Mouse (Mus musculus) hindbrain, embryonic 13.5 days (tissue): Measurements from ENCODE around the gene Lrch1. TPM values are rescaled to one million over a fixed set of nuclear protein-coding genes. Genes with fewer than 3 reads are reported as not detected.
A peak's percentile ranks its signal among the peaks of the same experiment; 100 is the strongest.

Experiments
- ATAC-seq: fragments of 200-750 bp; cut with Nextera tagmentation; 2 replicates; pipeline ENCODE4 v1.8.0; 2017; ENCODE audit warnings: moderate TSS enrichment; ENCODE audit not compliant: low FRiP score
- H3K27ac ChIP-seq: fragments of 300-500 bp; sonication (generic); 2 replicates; pipeline ENCODE4 v1.5.1; 2015; ENCODE audit warnings: inconsistent platforms, mild to moderate bottlenecking, moderate library complexity
- H3K27me3 ChIP-seq: fragments of 300-500 bp; sonication (generic); 2 replicates; pipeline ENCODE4 v1.6.1; 2015; ENCODE audit warnings: mild to moderate bottlenecking, inconsistent platforms
- H3K36me3 ChIP-seq: fragments of 300-500 bp; sonication (generic); 2 replicates; pipeline ENCODE4 v1.6.1; 2015; ENCODE audit warnings: mild to moderate bottlenecking, inconsistent platforms
- H3K4me1 ChIP-seq: fragments of 300-500 bp; sonication (generic); replicated peaks from 2 replicates; pipeline ENCODE4 v1.6.1; 2015; ENCODE audit warnings: inconsistent platforms
- H3K4me2 ChIP-seq: fragments of 300-500 bp; sonication (generic); 2 replicates; pipeline ENCODE4 v1.6.1; 2015; ENCODE audit warnings: inconsistent platforms, mild to moderate bottlenecking, moderate library complexity
- H3K4me3 ChIP-seq: fragments of 300-500 bp; sonication (generic); 2 replicates; pipeline ENCODE4 v1.5.1; 2015; ENCODE audit warnings: mild to moderate bottlenecking, inconsistent platforms
- H3K9ac ChIP-seq: fragments of 300-500 bp; sonication (generic); 2 replicates; pipeline ENCODE4 v1.6.1; 2015; ENCODE audit warnings: mild to moderate bottlenecking, inconsistent platforms
- H3K9me3 ChIP-seq: fragments of 300-500 bp; sonication (generic); 2 replicates; pipeline ENCODE4 v1.6.1; 2016; ENCODE audit warnings: inconsistent platforms
- WGBS: fragments of 180-500 bp; shearing (Covaris S2); methylation state at CpG from one replicate; pipeline ENCODE4 v1.1.7; 2015; 5-methylcytosine and 5-hydroxymethylcytosine counted together
- polyA plus RNA-seq: library from polyadenylated mRNA; unstranded; fragments of >200 nt; fragmentation: Nextera tagmentation; extraction: Ambion mirVana; gene quantifications from 2 replicates; pipeline ENCODE4 v1.2.1, GENCODE M21; 2015

The Lrch1 gene
- polyA plus RNA-seq, 1 experiment from 2014 or later, result 13.2 TPM

DNA sequence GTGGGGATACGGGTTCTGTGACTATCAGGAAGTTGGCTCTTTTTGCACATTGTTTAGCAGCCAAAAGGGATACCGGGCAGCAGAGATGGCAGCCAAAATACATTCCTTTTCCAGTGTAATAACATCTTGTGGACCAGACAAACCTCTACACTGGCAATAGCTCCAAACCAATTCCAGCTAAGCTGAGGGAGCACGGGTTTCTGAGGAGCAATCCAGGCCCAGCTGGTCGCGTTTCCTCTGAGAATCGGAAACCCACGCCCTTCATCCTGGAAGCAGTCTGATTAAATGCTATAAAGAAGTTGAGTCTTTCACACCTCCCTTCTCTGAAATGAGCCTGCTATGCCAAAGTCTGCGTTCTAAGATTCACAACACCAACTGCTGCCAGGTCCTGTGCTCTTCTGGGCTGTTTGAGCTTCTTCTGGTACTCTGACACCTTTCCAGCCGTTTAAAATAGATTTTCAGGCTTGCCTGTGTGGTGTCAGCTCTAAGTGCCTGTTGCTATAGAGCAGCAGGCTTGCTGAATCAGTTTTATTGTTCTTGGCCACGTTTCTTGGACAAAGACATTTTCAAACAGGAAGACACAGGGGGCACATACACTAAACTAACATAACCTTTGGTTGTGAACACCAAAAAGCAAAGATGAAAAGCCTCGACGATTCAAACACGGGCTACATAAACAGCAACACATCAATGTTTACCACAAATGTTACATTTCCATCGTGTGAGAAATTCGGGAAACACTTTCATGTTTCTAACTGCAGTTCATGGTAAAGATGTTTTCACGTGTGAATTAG lies 94.5 kb downstream of the Lrch1 start:
- no peak overlapping the region for H3K4me3 ChIP-seq
- no peak for ATAC-seq

DNA sequence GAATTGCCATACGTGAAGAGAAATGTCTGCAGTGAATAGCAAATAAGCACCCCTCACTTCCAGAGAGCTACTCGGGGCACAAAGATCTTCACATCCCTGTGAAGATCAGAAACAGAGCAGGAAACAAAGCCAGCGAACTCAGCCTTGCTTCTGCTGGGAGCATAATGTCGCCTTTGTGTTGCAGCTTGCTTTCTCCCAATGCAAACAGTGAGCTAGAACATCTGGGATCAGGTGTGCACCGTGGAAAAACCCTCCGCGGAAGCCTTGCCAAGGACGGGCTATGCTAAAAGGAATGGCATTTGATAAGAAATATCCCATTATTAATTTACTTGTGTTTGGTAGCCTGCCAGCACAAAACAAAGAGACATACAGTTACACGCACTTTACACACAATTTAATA lies 95.8 kb downstream of the Lrch1 start:
- Histone ChIP-seq H3K4me1 (peaks cover 27% of the 10 kb centered on the region), H3K27ac (peak overlapping the region; percentile 83), H3K27me3 (no peaks in the 10 kb centered on the region), H3K36me3 (peaks cover 1% of the 10 kb centered on the region), H3K9me3 (no peaks in the 10 kb centered on the region), H3K4me3 (no peak overlapping the region), H3K9ac (peak overlapping the region; percentile 35), H3K4me2 (no peak overlapping the region)
- ATAC-seq, result no peak
- 37% methylated on average over 9 of the region's 9 CpGs for WGBS

More for the DNA sequence above, 94.5 kb downstream of the Lrch1 start:
- no peaks in the 10 kb centered on the region for H3K9me3 ChIP-seq
- H3K27ac ChIP-seq, result peak overlapping the region; percentile 58
- H3K4me1 ChIP-seq, result peaks cover 27% of the 10 kb centered on the region
- peaks cover 5% of the 10 kb centered on the region for H3K36me3 ChIP-seq
- no peak overlapping the region for H3K4me2 ChIP-seq
- no peak overlapping the region for H3K9ac ChIP-seq
- 41% methylated on average over 16 of the region's 16 CpGs for WGBS
- H3K27me3 ChIP-seq, result no peaks in the 10 kb centered on the region

GRCm38 (mm10) chr14:74849020-74849419 lies 98.7 kb downstream of the Lrch1 start:
- no peaks in the 10 kb centered on the region for H3K27me3 ChIP-seq
- H3K4me3 ChIP-seq, result no peak overlapping the region
- ATAC-seq, result no peak
- no peaks in the 10 kb centered on the region for H3K9me3 ChIP-seq
- 67% methylated on average over 6 of the region's 6 CpGs for WGBS
- H3K4me2 ChIP-seq, result no peak overlapping the region
- peaks cover 37% of the 10 kb centered on the region for H3K4me1 ChIP-seq
- H3K27ac ChIP-seq, result no peak overlapping the region
- H3K9ac ChIP-seq, result no peak overlapping the region
- no peaks in the 10 kb centered on the region for H3K36me3 ChIP-seq

DNA sequence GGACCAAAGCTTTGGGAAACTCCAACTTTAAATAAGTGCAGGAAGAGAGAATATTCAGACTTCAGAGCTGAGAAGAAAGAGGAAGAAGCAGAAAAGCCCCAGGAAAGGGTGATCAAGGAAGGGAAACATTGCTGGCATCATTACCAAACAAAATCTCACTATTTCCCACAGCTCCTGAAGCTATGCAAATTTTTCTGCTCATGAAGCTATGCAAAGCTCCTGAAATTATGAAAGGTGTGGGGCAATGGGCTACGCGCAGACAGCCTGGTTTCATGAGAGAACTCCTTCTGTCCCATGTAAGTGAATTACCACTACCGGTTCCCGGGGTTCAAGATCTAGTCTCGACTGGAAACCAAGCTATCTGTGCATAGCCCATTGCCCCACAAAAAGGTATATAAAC lies 99.5 kb downstream of the Lrch1 start:
- Histone ChIP-seq H3K27ac (no peak overlapping the region), H3K36me3 (no peaks in the 10 kb centered on the region), H3K9me3 (no peaks in the 10 kb centered on the region), H3K9ac (no peak overlapping the region), H3K4me2 (no peak overlapping the region), H3K4me3 (no peak overlapping the region), H3K27me3 (no peaks in the 10 kb centered on the region), H3K4me1 (peaks cover 31% of the 10 kb centered on the region)
- WGBS, result 93% methylated on average over 5 of the region's 5 CpGs
- no peak for ATAC-seq

DNA sequence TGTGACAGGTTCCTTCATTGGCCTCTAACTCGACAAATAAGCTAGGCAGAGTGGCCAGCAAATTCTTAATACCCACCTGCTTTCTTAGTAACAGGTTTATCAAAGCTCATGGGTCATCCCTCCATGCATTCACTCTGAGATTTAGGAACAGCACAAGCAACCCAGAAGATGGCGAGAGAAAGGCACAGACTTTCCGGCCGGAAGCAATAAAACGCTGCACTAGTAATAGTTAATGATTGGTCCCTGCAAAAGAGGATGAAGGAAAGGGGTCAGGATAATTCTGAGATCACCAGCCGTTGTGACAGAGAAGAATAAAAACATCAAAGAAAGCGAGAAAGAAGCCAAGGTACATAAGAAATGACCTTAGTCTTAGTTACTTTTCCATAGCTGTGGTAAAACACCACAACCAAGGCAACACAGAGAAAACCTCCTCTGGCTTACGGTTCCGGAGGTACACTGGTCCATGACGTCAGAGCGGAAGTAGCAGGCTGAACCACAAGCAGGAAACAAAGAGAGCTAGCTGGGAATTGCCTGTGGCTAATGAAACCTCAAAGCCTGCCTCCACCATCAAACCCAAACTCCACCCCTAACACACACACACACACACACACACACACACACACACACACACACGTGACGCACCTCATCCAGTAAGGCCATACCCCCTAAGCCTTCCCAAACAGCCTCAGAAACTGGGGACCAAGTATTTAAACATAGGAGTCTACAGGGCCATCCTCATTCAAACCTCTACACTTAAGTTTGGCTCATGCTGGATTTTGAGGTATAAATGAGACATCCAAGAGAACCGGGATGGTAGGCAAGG lies 100.2 kb downstream of the Lrch1 start:
- peaks cover 24% of the 10 kb centered on the region for H3K4me1 ChIP-seq
- no peak for ATAC-seq
- H3K9me3 ChIP-seq, result no peaks in the 10 kb centered on the region
- H3K9ac ChIP-seq, result no peak overlapping the region
- H3K4me3 ChIP-seq, result no peak overlapping the region
- 83% methylated on average over 14 of the region's 14 CpGs for WGBS
- H3K27me3 ChIP-seq, result no peaks in the 10 kb centered on the region
- no peaks in the 10 kb centered on the region for H3K36me3 ChIP-seq
- no peak overlapping the region for H3K27ac ChIP-seq
- no peak overlapping the region for H3K4me2 ChIP-seq

GRCm38 (mm10) chr14:74846668-74847067 lies 101.0 kb downstream of the Lrch1 start:
- Histone ChIP-seq H3K9ac (no peak overlapping the region), H3K27ac (peak overlapping the region; percentile 69), H3K9me3 (no peaks in the 10 kb centered on the region), H3K4me2 (no peak overlapping the region), H3K4me1 (peaks cover 16% of the 10 kb centered on the region), H3K27me3 (no peaks in the 10 kb centered on the region), H3K4me3 (no peak overlapping the region), H3K36me3 (no peaks in the 10 kb centered on the region)
- ATAC-seq, result no peak
- 53% methylated on average over 5 of the region's 5 CpGs for WGBS

DNA sequence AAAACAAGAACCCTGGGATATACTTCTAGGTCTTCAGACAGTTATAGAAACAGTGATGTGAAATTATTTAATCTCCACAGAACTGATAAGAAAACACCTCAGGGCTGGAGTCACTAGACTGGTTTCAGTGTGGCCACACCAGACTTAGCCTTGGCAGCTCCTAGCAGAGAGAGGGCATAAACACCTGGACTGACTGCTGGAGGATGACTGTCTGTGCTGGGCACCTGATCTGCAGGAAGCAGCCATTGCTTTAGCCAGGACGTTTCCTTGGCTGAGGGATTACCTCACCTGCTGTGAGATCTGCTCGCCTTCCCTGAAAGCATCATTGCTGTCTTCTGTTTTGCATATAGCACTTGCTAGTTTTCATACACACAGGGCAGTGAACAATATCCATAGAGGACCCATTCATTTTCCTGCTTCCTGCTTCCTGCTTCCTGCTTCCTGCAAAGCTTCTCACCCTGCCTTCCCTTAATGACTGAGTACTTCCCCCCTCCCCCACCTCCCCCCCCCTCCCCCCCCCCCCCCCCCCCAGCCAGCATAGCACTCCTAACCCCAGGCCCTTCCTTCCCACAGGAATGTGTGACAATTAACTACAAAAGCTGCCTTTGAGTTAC lies 101.9 kb downstream of the Lrch1 start:
- Histone ChIP-seq H3K27ac (peak overlapping the region; percentile 48), H3K36me3 (no peaks in the 10 kb centered on the region), H3K4me3 (no peak overlapping the region), H3K27me3 (no peaks in the 10 kb centered on the region), H3K9ac (no peak overlapping the region; the same call in 1 of the 2 replicates), H3K4me1 (peaks cover 14% of the 10 kb centered on the region), H3K4me2 (no peak overlapping the region), H3K9me3 (no peaks in the 10 kb centered on the region)
- no peak for ATAC-seq
- WGBS, result 50% methylated on average over 2 of the region's 2 CpGs

- H3K9ac ChIP-seq, result no peak overlapping the region
- H3K27me3 ChIP-seq, result no peaks in the 10 kb centered on the region
- H3K9me3 ChIP-seq, result no peaks in the 10 kb centered on the region
- no peak overlapping the region for H3K4me3 ChIP-seq
- WGBS, result 85% methylated on average over 2 of the region's 2 CpGs
- ATAC-seq, result no peak
- peaks cover 23% of the 10 kb centered on the region for H3K4me1 ChIP-seq
- no peak overlapping the region for H3K27ac ChIP-seq
- H3K4me2 ChIP-seq, result no peak overlapping the region
- H3K36me3 ChIP-seq, result no peaks in the 10 kb centered on the region
Measured at GRCm38 (mm10) chr14:74841708-74842107, 106.0 kb downstream of the Lrch1 start.

- Histone ChIP-seq H3K36me3 (no peaks in the 10 kb centered on the region), H3K27me3 (no peaks in the 10 kb centered on the region), H3K4me1 (peaks cover 18% of the 10 kb centered on the region), H3K9ac (no peak overlapping the region), H3K27ac (no peak overlapping the region), H3K4me3 (no peak overlapping the region), H3K4me2 (no peak overlapping the region), H3K9me3 (no peaks in the 10 kb centered on the region)
- no peak for ATAC-seq
- 73% methylated on average over 3 of the region's 3 CpGs for WGBS
Measured at GRCm38 (mm10) chr14:74841297-74841696, 106.4 kb downstream of the Lrch1 start.

- H3K27me3 ChIP-seq, result no peaks in the 10 kb centered on the region
- WGBS, result 62% methylated on average over 3 of the region's 3 CpGs
- H3K4me3 ChIP-seq, result no peak overlapping the region
- H3K36me3 ChIP-seq, result no peaks in the 10 kb centered on the region
- H3K27ac ChIP-seq, result no peak overlapping the region
- H3K9ac ChIP-seq, result no peak overlapping the region
- ATAC-seq, result 0 out of 2 replicates have a peak, but pooled peaks have one; percentile 49
- H3K4me1 ChIP-seq, result peaks cover 17% of the 10 kb centered on the region
- H3K9me3 ChIP-seq, result no peaks in the 10 kb centered on the region
- no peak overlapping the region for H3K4me2 ChIP-seq
Measured at GRCm38 (mm10) chr14:74840820-74841219, 106.9 kb downstream of the Lrch1 start.

GRCm38 (mm10) chr14:74840328-74840727 lies 107.3 kb downstream of the Lrch1 start:
- no peak for ATAC-seq
- H3K9me3 ChIP-seq, result no peaks in the 10 kb centered on the region
- no peak overlapping the region for H3K9ac ChIP-seq
- peaks cover 13% of the 10 kb centered on the region for H3K4me1 ChIP-seq
- 90% methylated on average over 2 of the region's 2 CpGs for WGBS
- H3K4me2 ChIP-seq, result no peak overlapping the region
- no peaks in the 10 kb centered on the region for H3K27me3 ChIP-seq
- peak overlapping the region; percentile 18; the same call in 1 of the 2 replicates for H3K27ac ChIP-seq
- no peak overlapping the region for H3K4me3 ChIP-seq
- no peaks in the 10 kb centered on the region for H3K36me3 ChIP-seq

DNA sequence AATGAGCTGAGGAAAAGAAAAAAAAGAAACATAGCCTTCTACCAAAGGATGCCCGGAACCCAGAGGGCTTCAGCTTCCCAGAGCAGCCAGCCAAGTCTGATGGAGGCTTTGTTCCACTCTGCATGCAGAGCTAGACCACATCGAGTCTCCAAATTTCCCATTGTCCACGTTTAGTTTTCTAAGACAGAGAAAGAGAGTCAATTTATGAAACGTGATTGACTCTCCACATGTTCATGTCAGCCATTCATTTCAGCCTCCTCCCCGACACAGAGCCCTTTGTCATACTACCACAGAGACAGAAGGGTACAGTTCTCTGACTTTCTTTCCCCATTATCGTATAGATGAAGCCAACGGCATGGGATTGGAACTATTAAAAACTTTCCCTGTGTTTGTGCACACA lies 108.9 kb downstream of the Lrch1 start:
- no peak for ATAC-seq
- no peaks in the 10 kb centered on the region for H3K36me3 ChIP-seq
- H3K4me2 ChIP-seq, result no peak overlapping the region
- no peak overlapping the region for H3K9ac ChIP-seq
- no peaks in the 10 kb centered on the region for H3K9me3 ChIP-seq
- WGBS, result 74% methylated on average over 7 of the region's 7 CpGs
- peaks cover 13% of the 10 kb centered on the region for H3K4me1 ChIP-seq
- H3K27me3 ChIP-seq, result no peaks in the 10 kb centered on the region
- no peak overlapping the region for H3K27ac ChIP-seq
- H3K4me3 ChIP-seq, result no peak overlapping the region
